ENCODE assay signal across 42 mouse cellular contexts in genomic region chr7:142155308-142155707, GRCm38 (mm10). TPM values are rescaled to one million over a fixed set of nuclear protein-coding genes. Genes with fewer than 3 reads are reported as not detected.
"Had no signal": no experiment of that assay in that cellular context is flagged by ENCODE, and none has a peak within 500 bp of the region (broad histone marks: within the 10 kb centered on the region; RNA-seq: fewer than 3 reads in every experiment).

No protein-coding gene starts in this region.

- H3K4me1 ChIP-seq: heart, embryonic 13.5 days; heart, embryonic 15.5 days; hindbrain, embryonic 13.5 days; hindbrain, embryonic 15.5 days; limb, embryonic 13.5 days; limb, embryonic 15.5 days; liver, embryonic 12.5 days had no signal

- H3K27ac ChIP-seq: heart, embryonic 13.5 days; heart, embryonic 15.5 days; hindbrain, embryonic 13.5 days; hindbrain, embryonic 15.5 days; hindbrain, postnatal 0 days; limb, embryonic 13.5 days; limb, embryonic 15.5 days; liver, embryonic 12.5 days; liver, embryonic 14.5 days had no signal

- H3K4me3 ChIP-seq: heart, embryonic 13.5 days; heart, embryonic 15.5 days; hindbrain, embryonic 13.5 days; hindbrain, embryonic 15.5 days; limb, embryonic 13.5 days; limb, embryonic 15.5 days; liver, embryonic 12.5 days had no signal

- ATAC-seq: hindbrain, postnatal 0 days; intestine, embryonic 16.5 days; liver, embryonic 12.5 days had no signal

- H3K36me3 ChIP-seq: heart, embryonic 13.5 days; heart, embryonic 15.5 days; hindbrain, embryonic 13.5 days; hindbrain, embryonic 15.5 days; limb, embryonic 13.5 days; limb, embryonic 15.5 days; liver, embryonic 12.5 days had no signal

- H3K27me3 ChIP-seq: heart, embryonic 15.5 days; hindbrain, embryonic 13.5 days; hindbrain, embryonic 15.5 days; limb, embryonic 13.5 days; limb, embryonic 15.5 days; liver, embryonic 12.5 days had no signal

- H3K9me3 ChIP-seq: heart, embryonic 13.5 days; heart, embryonic 15.5 days; hindbrain, embryonic 13.5 days; hindbrain, embryonic 15.5 days; limb, embryonic 13.5 days; limb, embryonic 15.5 days; liver, embryonic 12.5 days had no signal

- DNase-seq: gastrocnemius, postnatal 14 days; gastrocnemius, postnatal 36 days; heart, adult 18-20 months; heart, postnatal 14 days; heart, postnatal 36 days; kidney, adult 11 months; kidney, adult 2 months; kidney, adult 9 months; kidney, postnatal 10 days; kidney, postnatal 25 days; kidney, postnatal 4 days; layer of hippocampus, adult 9-11 months; layer of hippocampus, postnatal 36 days; left cerebral cortex, postnatal 4 days had no signal

- H3K4me2 ChIP-seq: heart, embryonic 11.5 days; heart, embryonic 13.5 days; heart, embryonic 15.5 days; hindbrain, embryonic 13.5 days; hindbrain, embryonic 15.5 days; limb, embryonic 13.5 days; limb, embryonic 15.5 days; liver, embryonic 12.5 days had no signal

- H3K9ac ChIP-seq: heart, embryonic 13.5 days; heart, embryonic 15.5 days; hindbrain, embryonic 13.5 days; hindbrain, embryonic 15.5 days; limb, embryonic 13.5 days; limb, embryonic 15.5 days; liver, embryonic 12.5 days; liver, embryonic 14.5 days had no signal

RNA-seq across cellular contexts. Expression of gene Gm29735, which starts 1.6 kb away (rescaled TPM):
- total RNA-seq: gastrocnemius, adult 18-20 months; gastrocnemius, adult 8-10 months; gastrocnemius, postnatal 14 days; gastrocnemius, postnatal 36 days; heart, adult 18-20 months; heart, postnatal 14 days; heart, postnatal 36 days; hematopoietic stem cell, adult 5-6 weeks; hindbrain, postnatal 0 days; layer of hippocampus, adult 18-20 months; layer of hippocampus, adult 8-10 months; layer of hippocampus, postnatal 14 days; layer of hippocampus, postnatal 36 days; left cerebral cortex, adult 18-20 months; left cerebral cortex, adult 8-10 months; left cerebral cortex, postnatal 10 days; left cerebral cortex, postnatal 25 days; left cerebral cortex, postnatal 4 days; liver, adult 2 months had no signal
- polyA plus RNA-seq: gonadal fat pad, adult 2 months; heart, embryonic 11.5 days; heart, embryonic 13.5 days; heart, embryonic 15.5 days; heart, postnatal 0 days; hindbrain, embryonic 11.5 days; hindbrain, embryonic 13.5 days; hindbrain, embryonic 15.5 days; hindbrain, postnatal 0 days; intestine, embryonic 14.5 days; intestine, embryonic 16.5 days; kidney, adult 2 months; kidney, embryonic 16.5 days; limb, embryonic 11.5 days; limb, embryonic 13.5 days; limb, embryonic 15.5 days; liver, adult 2 months; liver, embryonic 12.5 days; liver, embryonic 14.5 days had no signal

RNA-seq across cellular contexts. Expression of gene Gm4553, which starts 10.2 kb away (rescaled TPM):
- total RNA-seq: gastrocnemius, adult 18-20 months; gastrocnemius, adult 8-10 months; gastrocnemius, postnatal 14 days; gastrocnemius, postnatal 36 days; heart, adult 18-20 months; heart, postnatal 14 days; heart, postnatal 36 days; hematopoietic stem cell, adult 5-6 weeks; hindbrain, postnatal 0 days; layer of hippocampus, adult 18-20 months; layer of hippocampus, adult 8-10 months; layer of hippocampus, postnatal 14 days; layer of hippocampus, postnatal 36 days; left cerebral cortex, adult 18-20 months; left cerebral cortex, adult 8-10 months; left cerebral cortex, postnatal 10 days; left cerebral cortex, postnatal 25 days; left cerebral cortex, postnatal 4 days; liver, adult 2 months had no signal
- polyA plus RNA-seq: gonadal fat pad, adult 2 months; heart, embryonic 11.5 days; heart, embryonic 13.5 days; heart, embryonic 15.5 days; heart, postnatal 0 days; hindbrain, embryonic 11.5 days; hindbrain, embryonic 13.5 days; hindbrain, postnatal 0 days; intestine, embryonic 14.5 days; intestine, embryonic 16.5 days; kidney, adult 2 months; kidney, embryonic 16.5 days; limb, embryonic 11.5 days; limb, embryonic 13.5 days; limb, embryonic 15.5 days; liver, adult 2 months; liver, embryonic 12.5 days; liver, embryonic 14.5 days had no signal

RNA-seq across cellular contexts. Expression of gene Gm45337, which starts 10.9 kb away (rescaled TPM):
- total RNA-seq: gastrocnemius, adult 18-20 months; gastrocnemius, adult 8-10 months; gastrocnemius, postnatal 14 days; gastrocnemius, postnatal 36 days; heart, adult 18-20 months; heart, postnatal 14 days; heart, postnatal 36 days; hematopoietic stem cell, adult 5-6 weeks; hindbrain, postnatal 0 days; layer of hippocampus, adult 18-20 months; layer of hippocampus, adult 8-10 months; layer of hippocampus, postnatal 14 days; layer of hippocampus, postnatal 36 days; left cerebral cortex, adult 18-20 months; left cerebral cortex, adult 8-10 months; left cerebral cortex, postnatal 10 days; left cerebral cortex, postnatal 25 days; left cerebral cortex, postnatal 4 days; liver, adult 2 months had no signal
- polyA plus RNA-seq: gonadal fat pad, adult 2 months; heart, embryonic 11.5 days; heart, embryonic 13.5 days; heart, embryonic 15.5 days; heart, postnatal 0 days; hindbrain, embryonic 11.5 days; hindbrain, embryonic 13.5 days; hindbrain, embryonic 15.5 days; hindbrain, postnatal 0 days; intestine, embryonic 14.5 days; intestine, embryonic 16.5 days; kidney, adult 2 months; kidney, embryonic 16.5 days; limb, embryonic 11.5 days; limb, embryonic 13.5 days; limb, embryonic 15.5 days; liver, adult 2 months; liver, embryonic 12.5 days; liver, embryonic 14.5 days had no signal

RNA-seq across cellular contexts. Expression of gene Gm39115, which starts 19.5 kb away (rescaled TPM):
- total RNA-seq: gastrocnemius, adult 18-20 months; gastrocnemius, adult 8-10 months; gastrocnemius, postnatal 14 days; gastrocnemius, postnatal 36 days; heart, adult 18-20 months; heart, postnatal 14 days; heart, postnatal 36 days; hematopoietic stem cell, adult 5-6 weeks; hindbrain, postnatal 0 days; layer of hippocampus, adult 18-20 months; layer of hippocampus, adult 8-10 months; layer of hippocampus, postnatal 14 days; layer of hippocampus, postnatal 36 days; left cerebral cortex, adult 18-20 months; left cerebral cortex, adult 8-10 months; left cerebral cortex, postnatal 10 days; left cerebral cortex, postnatal 25 days; left cerebral cortex, postnatal 4 days; liver, adult 2 months had no signal
- polyA plus RNA-seq: gonadal fat pad, adult 2 months; heart, embryonic 11.5 days; heart, embryonic 13.5 days; heart, embryonic 15.5 days; heart, postnatal 0 days; hindbrain, embryonic 11.5 days; hindbrain, embryonic 13.5 days; hindbrain, embryonic 15.5 days; hindbrain, postnatal 0 days; intestine, embryonic 14.5 days; intestine, embryonic 16.5 days; kidney, adult 2 months; kidney, embryonic 16.5 days; limb, embryonic 11.5 days; limb, embryonic 13.5 days; limb, embryonic 15.5 days; liver, adult 2 months; liver, embryonic 12.5 days; liver, embryonic 14.5 days had no signal

RNA-seq across cellular contexts. Expression of gene Krtap5-2, which starts 20.5 kb away (rescaled TPM):
- total RNA-seq: gastrocnemius, adult 18-20 months; gastrocnemius, adult 8-10 months; gastrocnemius, postnatal 14 days; gastrocnemius, postnatal 36 days; heart, adult 18-20 months; heart, postnatal 14 days; heart, postnatal 36 days; hematopoietic stem cell, adult 5-6 weeks; hindbrain, postnatal 0 days; layer of hippocampus, adult 18-20 months; layer of hippocampus, adult 8-10 months; layer of hippocampus, postnatal 14 days; layer of hippocampus, postnatal 36 days; left cerebral cortex, adult 18-20 months; left cerebral cortex, adult 8-10 months; left cerebral cortex, postnatal 10 days; left cerebral cortex, postnatal 25 days; left cerebral cortex, postnatal 4 days; liver, adult 2 months had no signal
- polyA plus RNA-seq: gonadal fat pad, adult 2 months; heart, embryonic 11.5 days; heart, embryonic 13.5 days; heart, embryonic 15.5 days; heart, postnatal 0 days; hindbrain, embryonic 11.5 days; hindbrain, embryonic 13.5 days; hindbrain, embryonic 15.5 days; hindbrain, postnatal 0 days; intestine, embryonic 14.5 days; intestine, embryonic 16.5 days; kidney, adult 2 months; kidney, embryonic 16.5 days; limb, embryonic 11.5 days; limb, embryonic 13.5 days; limb, embryonic 15.5 days; liver, adult 2 months; liver, embryonic 12.5 days; liver, embryonic 14.5 days had no signal
